8 mouse cellular contexts compared by ENCODE assay signal in genomic region chr19:38054149-38054719, GRCm38 (mm10). TPM values are rescaled to one million over a fixed set of nuclear protein-coding genes. Genes with fewer than 3 reads are reported as not detected.
DNase-seq lines count a peak whose midpoint lies in the region; ATAC-seq and TF ChIP-seq lines count a peak whose summit lies in the region.

No protein-coding gene starts in this region.

- no peaks in the 10 kb centered on the region for H3K9me3 ChIP-seq in embryonic facial prominence, embryonic 12.5 days

- ATAC-seq in embryonic facial prominence, embryonic 12.5 days (ENCODE audit: insufficient number of reproducible peaks, insufficient read depth, low FRiP score, low TSS enrichment): peak; percentile 91

- under 1% methylated on average over 23 of the region's 23 CpGs for WGBS in embryonic facial prominence, embryonic 12.5 days
- 0% methylated on average over 22 of the region's 23 CpGs for WGBS in macrophage (ENCODE audit: missing documents)

- peak overlapping the region; percentile 61 for H3K27ac ChIP-seq in left cerebral cortex, adult 2 months
- peak overlapping the region; percentile 26; the same call in 1 of the 2 replicates for H3K27ac ChIP-seq in embryonic facial prominence, embryonic 12.5 days
- H3K27ac ChIP-seq in macrophage: peak overlapping the region; percentile 46

- peak overlapping the region; percentile 64 for H3K4me3 ChIP-seq in left cerebral cortex, adult 2 months
- peak overlapping the region; percentile 69 for H3K4me3 ChIP-seq in embryonic facial prominence, embryonic 12.5 days
- peak overlapping the region; percentile 89 for H3K4me3 ChIP-seq in macrophage (ENCODE audit: inconsistent target)

- no peak for TF ChIP-seq CTCF in left cerebral cortex, adult 2 months (IDR thresholded peaks at IDR 0.05)

- no peaks in the 10 kb centered on the region for H3K27me3 ChIP-seq in embryonic facial prominence, embryonic 12.5 days

- intact Hi-C loops in left cerebral cortex, adult 2 months (cut with DNase I): loop anchor here (1.0 to 10.0 kb wide), 5 partner anchors 24 to 349 kb away; no protein-coding TSS in a partner anchor
- intact Hi-C loops in heart, postnatal 10 days (cut with DNase I): no loop called here

- H3K4me1 ChIP-seq in embryonic facial prominence, embryonic 12.5 days: peaks cover 12% of the 10 kb centered on the region; the same call in 1 of the 2 replicates

- peaks cover 31% of the 10 kb centered on the region for H3K79me2 ChIP-seq in macrophage (ENCODE audit: inconsistent target)

- H3K4me2 ChIP-seq in embryonic facial prominence, embryonic 12.5 days (replicated peaks): peak overlapping the region; percentile 61

- peaks cover 5% of the 10 kb centered on the region; the same call in 1 of the 2 replicates for H3K36me3 ChIP-seq in embryonic facial prominence, embryonic 12.5 days
- H3K36me3 ChIP-seq in macrophage (ENCODE audit: inconsistent target): no peaks in the 10 kb centered on the region

- DNase-seq in left cerebral cortex, adult 2 months (ENCODE audit: extremely low spot score in 1 of 2, low spot score in 2 of 2): peak in 1 of 2 experiments; percentile 56
- no peak for DNase-seq in left cerebral cortex, adult 9 months (ENCODE audit: low spot score in 2 of 2)
- DNase-seq in MN1 (ENCODE audit: low spot score): peak; percentile 67
- peak; percentile 81 to 86 for DNase-seq in heart, postnatal 10 days
- peak; percentile 58 for DNase-seq in layer of hippocampus, adult 9-10 months (ENCODE audit: low spot score)
- DNase-seq in spleen, postnatal 4 days (ENCODE audit: low spot score in 2 of 2): peak; percentile 62 to 72

- peak overlapping the region; percentile 48 for H3K9ac ChIP-seq in embryonic facial prominence, embryonic 12.5 days

RNA-seq across cellular contexts. Expression of gene Cep55, which starts 0.6 kb away (rescaled TPM):
- under 1 TPM; 0.35 to 0.38 TPM for total RNA-seq in left cerebral cortex, adult 2 months (2021)
- 23.8 and 26.7 TPM in 2 replicates for polyA plus RNA-seq in embryonic facial prominence, embryonic 12.5 days (2016; fragmentation: Nextera tagmentation; extraction: Ambion mirVana)
- 1 to 10 TPM; 7.1 to 7.8 TPM for total RNA-seq in heart, postnatal 10 days (2021)
- 10 to 100 TPM in 1 of 26 experiments, 1 to 10 TPM in 21, under 1 TPM in 4; 0.52 to 12.2 (median 2.1) TPM for total RNA-seq in macrophage (2018; cell fraction: chromatin; rRNA removed)
- 1 to 10 TPM in 23 of 26 experiments, under 1 TPM in 3; 0.82 to 5.8 (median 1.9) TPM for total RNA-seq in macrophage (2018; cell fraction: cytosol; rRNA removed)
- total RNA-seq in macrophage (2018; cell fraction: nucleus; rRNA removed): 10 to 100 TPM in 1 of 26 experiments, 1 to 10 TPM in 19, under 1 TPM in 6; 0.47 to 11.5 (median 1.6) TPM
- 0.91 to 8.9 TPM (median 6.7 TPM) in 3 replicates for polyA plus RNA-seq in macrophage (2018)

RNA-seq across cellular contexts. Expression of gene Myof, which starts 10.9 kb away (rescaled TPM):
- total RNA-seq in left cerebral cortex, adult 2 months (2021): 1 to 10 TPM; 4.0 to 8.0 TPM
- 13.5 and 15.0 TPM in 2 replicates for polyA plus RNA-seq in embryonic facial prominence, embryonic 12.5 days (2016; fragmentation: Nextera tagmentation; extraction: Ambion mirVana)
- total RNA-seq in heart, postnatal 10 days (2021): 10 to 100 TPM; 14.9 to 15.7 TPM
- 100 to 1,000 TPM; 263 to 895 (median 496) TPM for total RNA-seq in macrophage (2018; cell fraction: chromatin; rRNA removed)
- total RNA-seq in macrophage (2018; cell fraction: cytosol; rRNA removed): 100 to 1,000 TPM; 124 to 277 (median 175) TPM
- 100 to 1,000 TPM; 215 to 589 (median 305) TPM for total RNA-seq in macrophage (2018; cell fraction: nucleus; rRNA removed)
- polyA plus RNA-seq in macrophage (2018): 161 to 281 TPM (median 178 TPM) in 3 replicates

RNA-seq across cellular contexts. Expression of gene Ffar4, which starts 42.6 kb away (rescaled TPM):
- total RNA-seq in left cerebral cortex, adult 2 months (2021): under 1 TPM in 1 of 2 experiments, not detected in 1; 0.25 TPM
- polyA plus RNA-seq in embryonic facial prominence, embryonic 12.5 days (2016; fragmentation: Nextera tagmentation; extraction: Ambion mirVana): not detected in 2 replicates
- 10 to 100 TPM in 1 of 2 experiments, under 1 TPM in 1; 0.79 to 10.7 TPM for total RNA-seq in heart, postnatal 10 days (2021)
- not detected for total RNA-seq in macrophage (2018; cell fraction: chromatin; rRNA removed)
- under 1 TPM in 2 of 26 experiments, not detected in 24; 0.09 to 0.13 TPM for total RNA-seq in macrophage (2018; cell fraction: cytosol; rRNA removed)
- total RNA-seq in macrophage (2018; cell fraction: nucleus; rRNA removed): not detected
- not detected in 3 replicates for polyA plus RNA-seq in macrophage (2018)

Comparison
In these comparisons a context has a peak if more than half of its experiments do, and no peak if none do; other contexts are left out.
1. DNase-seq: peak in MN1 (single experiment), heart, postnatal 10 days (2 of 2), layer of hippocampus, adult 9-10 months (single experiment) and spleen, postnatal 4 days (2 of 2); none in left cerebral cortex, adult 9 months (0 of 2).
2. RNA of gene Cep55, which starts 0.6 kb away (total RNA-seq): 7.1 to 7.8 TPM in heart, postnatal 10 days; 0.35 to 0.38 TPM in left cerebral cortex, adult 2 months; every median in the first group is over 4 times any median in the second.
3. Peak in every context shown above with its lines, with median percentiles within 50 percentile points of each other: H3K27ac ChIP-seq and H3K4me3 ChIP-seq.